Mouse (Mus musculus) cerebellum, adult 9-11 months (tissue): ENCODE results near the gene Tpst1.
A peak's percentile ranks its signal among the peaks of the same experiment; 100 is the strongest.

ENCODE experiments used
- DNase-seq: peaks from one replicate; pipeline ENCODE4 v3.0.0; 2022

Tpst1 gene

GRCm38 (mm10) chr5:130144334-130145312 lies 71.5 kb downstream of the Tpst1 start, which contains the start of gene Kctd7:
Gene Kctd7 (plus strand): TSS chr5:130144861.
- DNase-seq, result peak; percentile 99

DNA sequence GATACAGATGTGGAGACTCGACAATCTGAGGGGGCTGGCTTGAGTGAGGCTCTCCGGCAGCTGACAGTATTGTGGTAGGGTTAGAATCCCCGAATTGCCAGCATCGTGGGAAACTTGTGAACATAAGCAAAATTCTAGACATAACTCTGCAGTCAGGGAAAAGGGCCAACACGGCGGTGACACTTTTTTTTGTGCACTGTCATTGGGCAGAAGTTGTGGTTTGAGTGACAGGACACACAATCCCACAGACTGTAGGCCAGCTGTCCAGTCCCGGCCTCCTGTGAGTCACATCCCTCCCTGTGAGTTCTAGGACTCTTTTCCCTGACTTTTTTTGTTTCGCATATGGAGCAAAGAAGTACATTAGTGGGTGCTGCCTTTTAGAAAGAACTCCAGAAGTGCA lies 72.8 kb downstream of the Tpst1 start:
- DNase-seq, result no peak

DNA sequence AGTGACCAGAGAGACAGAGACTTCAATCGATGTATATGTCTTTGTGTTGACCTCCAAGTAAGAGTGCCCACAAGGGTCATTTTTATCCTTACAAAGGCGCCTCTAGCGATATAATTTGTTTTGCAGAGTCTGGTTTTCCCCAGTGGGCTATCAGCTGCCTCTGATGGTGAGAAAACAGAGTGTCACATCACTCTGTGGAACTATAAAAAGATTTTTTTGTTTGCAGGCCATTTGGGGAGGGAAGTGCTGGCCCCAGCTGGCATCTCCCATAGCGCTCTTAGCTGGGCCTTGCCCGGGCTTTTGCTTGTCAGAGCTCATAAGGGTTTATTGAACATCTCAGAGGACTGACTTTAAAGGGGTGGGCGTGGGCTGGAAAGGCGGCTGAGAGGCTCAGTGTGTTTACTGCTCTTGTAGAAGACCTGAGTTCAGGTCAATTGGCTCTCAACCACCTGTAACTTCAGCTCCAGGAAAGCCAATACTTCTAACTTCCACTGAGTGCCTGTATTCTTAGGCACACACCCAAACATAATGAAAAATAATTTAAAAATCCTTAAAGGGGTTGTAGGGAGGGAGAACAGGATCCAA lies 76.7 kb downstream of the Tpst1 start:
- DNase-seq, result no peak

GRCm38 (mm10) chr5:130154286-130154685 lies 81.2 kb downstream of the Tpst1 start:
- no peak for DNase-seq

GRCm38 (mm10) chr5:130158545-130158944 lies 85.4 kb downstream of the Tpst1 start:
- DNase-seq, result no peak

GRCm38 (mm10) chr5:130159761-130160201 lies 86.7 kb downstream of the Tpst1 start:
- no peak for DNase-seq

- peak; percentile 71 for DNase-seq
Measured at GRCm38 (mm10) chr5:130163670-130164069, 90.5 kb downstream of the Tpst1 start.

GRCm38 (mm10) chr5:130165213-130165612 lies 92.1 kb downstream of the Tpst1 start:
- no peak for DNase-seq

- no peak for DNase-seq
Measured at GRCm38 (mm10) chr5:130169109-130169508, 96.0 kb downstream of the Tpst1 start.

- DNase-seq, result peak; percentile 37
Measured at GRCm38 (mm10) chr5:130170666-130171422, 97.7 kb downstream of the Tpst1 start.

DNA sequence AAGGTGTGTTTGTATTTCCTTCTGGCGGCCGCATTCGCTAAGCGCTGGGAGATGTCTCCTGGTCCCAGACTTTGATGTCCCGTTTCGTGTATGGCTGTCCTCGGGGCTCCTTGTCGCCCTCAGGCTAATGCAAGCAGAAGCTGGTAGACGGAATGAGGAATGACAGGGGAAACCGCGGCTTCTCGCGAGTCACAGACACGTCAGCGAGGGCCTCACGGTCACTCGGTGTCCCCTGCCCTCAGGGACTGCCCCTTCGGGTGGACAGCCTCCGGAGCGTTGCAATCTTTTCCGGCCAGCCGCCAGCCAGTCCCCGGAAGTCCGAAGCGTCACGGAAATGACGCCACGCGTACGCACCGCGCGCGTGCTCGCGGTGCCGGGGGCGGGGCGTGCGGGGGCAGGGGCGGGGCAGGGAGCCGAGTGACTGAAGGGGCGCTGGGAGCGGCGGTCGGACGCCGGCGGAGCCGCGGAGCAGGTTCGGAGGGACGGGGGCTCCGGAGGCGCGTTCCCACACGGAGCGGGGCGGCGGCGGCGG lies 98.4 kb downstream of the Tpst1 start, which contains the start of gene Rabgef1:
Gene Rabgef1 (plus strand): TSS at position 376 of the 532 bp plus-strand sequence.
- DNase-seq, result peak; percentile 95

- no peak for DNase-seq
Measured at GRCm38 (mm10) chr5:130171956-130172601, 99.0 kb downstream of the Tpst1 start.

GRCm38 (mm10) chr5:130173012-130173411 lies 99.9 kb downstream of the Tpst1 start:
- DNase-seq, result no peak

GRCm38 (mm10) chr5:130177871-130178270 lies 104.7 kb downstream of the Tpst1 start:
- DNase-seq, result no peak

DNA sequence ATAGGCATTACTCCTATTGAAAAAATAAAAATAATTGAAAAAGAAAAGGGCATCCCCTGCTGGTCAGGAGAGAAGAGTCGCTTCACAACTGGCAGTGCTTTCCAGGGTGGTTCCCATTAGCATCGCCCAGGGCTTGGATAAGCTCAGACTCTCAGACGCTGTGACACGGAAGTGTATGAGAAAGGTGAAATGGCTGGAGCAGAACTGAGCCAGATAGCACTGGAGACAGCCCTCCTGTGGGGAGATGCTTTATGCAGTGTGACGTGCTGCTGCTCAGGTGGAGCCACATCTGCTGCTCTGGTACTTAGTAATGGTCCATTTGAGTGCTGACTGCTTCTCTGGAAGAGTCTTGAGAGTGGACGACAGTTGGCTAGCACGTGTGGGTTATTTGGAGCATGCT lies 107.2 kb downstream of the Tpst1 start:
- no peak for DNase-seq

GRCm38 (mm10) chr5:130181740-130182540 lies 108.8 kb downstream of the Tpst1 start:
- no peak for DNase-seq

GRCm38 (mm10) chr5:130182541-130182821 lies 109.4 kb downstream of the Tpst1 start:
- DNase-seq, result no peak

DNA sequence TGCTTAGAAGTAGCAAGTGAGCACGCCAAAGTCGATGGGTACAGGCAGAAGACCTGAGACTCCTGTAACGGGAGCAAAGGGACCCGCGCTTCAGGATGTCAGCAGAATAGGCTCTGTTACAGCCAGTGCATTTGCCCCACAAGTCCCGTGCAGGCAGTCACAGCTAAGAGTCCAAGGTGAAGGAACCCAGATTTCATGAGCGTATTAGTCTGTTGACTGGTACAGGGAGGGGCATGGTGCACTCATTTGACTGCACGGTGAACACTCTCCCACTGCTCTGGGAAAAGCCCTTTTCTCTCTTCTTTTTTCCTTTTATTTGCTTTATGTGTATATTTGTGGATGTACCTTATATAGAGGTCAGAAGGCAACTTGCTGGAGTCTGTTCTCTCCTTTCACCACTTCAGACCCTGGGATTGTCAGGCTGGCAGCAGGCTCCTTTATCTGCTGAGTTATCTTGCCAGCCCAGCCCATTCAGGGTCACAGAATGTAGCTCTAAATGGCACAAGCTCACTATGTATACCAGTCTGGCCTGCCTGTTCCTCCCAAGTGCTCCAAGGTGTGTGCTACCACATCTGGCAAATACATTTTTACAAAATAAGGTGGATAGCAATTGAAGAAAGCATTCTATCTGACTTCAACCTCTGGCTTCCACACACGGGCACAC lies 111.2 kb downstream of the Tpst1 start:
- DNase-seq, result no peak

DNA sequence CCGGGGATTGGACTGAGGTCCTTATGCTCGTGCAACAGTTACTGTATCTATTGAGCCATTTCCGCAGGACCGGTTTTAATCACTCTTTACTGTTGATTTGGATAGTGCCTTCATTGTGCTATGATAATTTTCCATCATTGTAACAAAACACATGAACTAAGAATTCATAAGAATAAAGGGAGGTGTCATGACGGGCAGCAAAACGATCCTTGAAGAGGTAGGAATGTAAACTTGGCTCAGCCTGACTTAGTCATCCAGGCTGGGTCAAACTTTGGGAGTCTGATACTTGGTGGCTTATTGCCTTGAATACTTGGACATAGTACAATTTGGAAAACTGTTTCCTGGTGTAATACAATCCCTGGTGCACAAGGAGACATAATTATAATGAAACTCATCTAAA lies 112.2 kb downstream of the Tpst1 start:
- DNase-seq, result no peak
